Mouse (Mus musculus) ES-E14 (cell line): ENCODE measurements around the gene 1700011M02Rik. TPM values are rescaled to one million over a fixed set of nuclear protein-coding genes. Genes with fewer than 3 reads are reported as not detected.

Experiments used
- DNase-seq: peaks from one replicate; pipeline ENCODE4 v3.0.0-alpha.2; 2013; ENCODE audit warnings: low read depth, low spot score
- H3K27ac ChIP-seq: 2 replicates; pipeline ENCODE4 v1.5.1; 2012; ENCODE audit warnings: low read depth, mild to moderate bottlenecking, low read length, moderate library complexity, mixed read lengths; ENCODE audit not compliant: poor library complexity, insufficient read depth, severe bottlenecking
- H3K36me3 ChIP-seq: 2 replicates; pipeline ENCODE4 v1.6.1; 2012; ENCODE audit warnings: mild to moderate bottlenecking, low read length, moderate library complexity, mixed read lengths; ENCODE audit not compliant: control insufficient read depth, poor library complexity, insufficient read depth, severe bottlenecking
- H3K4me1 ChIP-seq, 2 experiments: fragments of 150-350 bp in 1 of 2; sonication (generic) in 1 of 2; 2 replicates each; pipeline ENCODE4 v1.6.1; 2012; ENCODE audit warnings: low read length in 2 of 2, mild to moderate bottlenecking in 1 of 2, mixed read lengths in 1 of 2; ENCODE audit not compliant: control insufficient read depth in 2 of 2, insufficient read depth in 2 of 2, poor library complexity in 1 of 2
- H3K4me3 ChIP-seq, 2 experiments: fragments of 150-350 bp in 1 of 2; sonication (generic) in 1 of 2; 2 replicates each; pipeline ENCODE4 v1.5.1; 2012; ENCODE audit warnings: low read length in 2 of 2, low read depth in 1 of 2, mild to moderate bottlenecking in 1 of 2, mixed read lengths in 1 of 2; ENCODE audit not compliant: insufficient read depth in 1 of 2, poor library complexity in 1 of 2, severe bottlenecking in 1 of 2
- H3K9ac ChIP-seq: 2 replicates; pipeline ENCODE4 v1.6.1; 2012; ENCODE audit warnings: low read depth, mild to moderate bottlenecking, low read length, mixed read lengths; ENCODE audit not compliant: poor library complexity, insufficient read depth, severe bottlenecking
- H3K9me3 ChIP-seq: fragments of 150-350 bp; sonication (generic); 2 replicates; pipeline ENCODE4 v1.6.1; 2012; ENCODE audit warnings: low read depth, mild to moderate bottlenecking, low read length; ENCODE audit not compliant: control insufficient read depth, insufficient read depth
- CHD2 ChIP-seq: IDR thresholded peaks from 2 replicates; pipeline ENCODE4 v1.6.1; 2014; ENCODE audit warnings: mild to moderate bottlenecking, low read depth, low read length, inconsistent platforms
- HCFC1 ChIP-seq: IDR thresholded peaks from 2 replicates; pipeline ENCODE4 v1.6.1; 2012; ENCODE audit warnings: low read length, inconsistent platforms, borderline replicate concordance; ENCODE audit not compliant: insufficient read depth
- MAFK ChIP-seq: IDR thresholded peaks from 2 replicates; pipeline ENCODE4 v1.6.1; 2014; ENCODE audit warnings: mild to moderate bottlenecking, low read depth, low read length, inconsistent platforms; ENCODE audit not compliant: insufficient read depth
- ZC3H11A ChIP-seq: IDR thresholded peaks from 2 replicates; pipeline ENCODE4 v1.6.1; 2012; ENCODE audit warnings: low read depth, mild to moderate bottlenecking, inconsistent platforms, low read length, borderline replicate concordance
- ZNF384 ChIP-seq: IDR thresholded peaks from 2 replicates; pipeline ENCODE4 v1.6.1; 2012; ENCODE audit warnings: low read depth, low read length, inconsistent platforms
- in situ Hi-C, 2 experiments: fragments of 600-800 bp; cut with MboI; formaldehyde crosslinking; loops; one replicate each; pipeline ENCODE4 v1.15.1; 2025; ENCODE audit warnings: low sequenced_read_pairs in 2 of 2, inconsistent platforms in 1 of 2; ENCODE audit not compliant: unreplicated experiment in 2 of 2
- total RNA-seq: library from RNA; depleted of rRNA; stranded (reverse); fragments of 300-350 nt; gene quantifications from 2 replicates; pipeline ENCODE4 v1.2.3, GENCODE M21; 2012; rRNA removed

The 1700011M02Rik gene
- total RNA-seq, 1 experiment, result not detected

DNA sequence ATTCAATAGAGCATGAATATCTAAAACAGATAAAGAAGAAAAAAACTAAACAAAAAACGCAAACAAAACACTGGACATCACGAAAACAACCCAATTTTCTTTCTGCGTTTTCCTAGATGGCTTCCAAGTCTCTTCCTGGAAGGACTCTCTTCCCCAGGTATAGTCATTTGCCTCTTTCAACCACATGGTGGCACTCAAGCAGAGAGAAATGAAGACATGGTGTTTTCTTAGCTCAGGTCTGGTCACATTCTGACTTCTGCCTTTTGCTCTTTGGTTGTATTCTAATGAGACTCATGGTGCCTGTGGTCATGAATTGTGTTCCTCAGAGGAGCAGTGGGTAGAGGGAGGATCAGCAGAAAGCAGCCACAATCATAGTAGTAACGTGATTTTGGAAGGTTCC, 50.2 kb downstream of the 1700011M02Rik start:
- no peaks in the 10 kb centered on the region for H3K36me3 ChIP-seq
- no peak overlapping the region for H3K9ac ChIP-seq
- H3K4me1 ChIP-seq, result no peaks in the 10 kb centered on the region
- peak; percentile 12 for DNase-seq
- H3K27ac ChIP-seq, result no peak overlapping the region
- in situ Hi-C loops, result no loop called here
- TF ChIP-seq MAFK (no peak), ZC3H11A (no peak), HCFC1 (no peak), ZNF384 (no peak), CHD2 (no peak)
- no peak overlapping the region for H3K4me3 ChIP-seq
- H3K9me3 ChIP-seq, result no peaks in the 10 kb centered on the region

Other genes starting within 250 kb of the 1700011M02Rik start
- 1.7 TPM in 1 of 2 replicates, not detected in the other for gene Gm3880, start 221.9 kb upstream of the 1700011M02Rik start, total RNA-seq
- 2.0 and 3.1 TPM in 2 replicates for gene Gm9112, start 201.3 kb upstream of the 1700011M02Rik start, total RNA-seq
- 0.27 TPM in 1 of 2 replicates, not detected in the other for gene Dmrtc1b, start 201.0 kb upstream of the 1700011M02Rik start, total RNA-seq
- 2.4 and 2.8 TPM in 2 replicates for gene Dmrtc1c1, start 105.9 kb upstream of the 1700011M02Rik start, total RNA-seq
- gene Dmrtc1c2, start 54.3 kb upstream of the 1700011M02Rik start, total RNA-seq, result 5.3 and 9.8 TPM in 2 replicates
- not detected in 2 replicates for gene 1700031F05Rik, start 40.9 kb upstream of the 1700011M02Rik start, total RNA-seq
- 0.18 TPM in 1 of 2 replicates, not detected in the other for gene Dmrtc1a, start 218 bp upstream of the 1700011M02Rik start, total RNA-seq
- gene 1700018G05Rik, start 19.5 kb downstream of the 1700011M02Rik start, total RNA-seq, result not detected in 2 replicates